Mouse (Mus musculus) MEL (cell line): ENCODE results near the gene Zfp42.

Experiments
- CHD2 ChIP-seq: IDR thresholded peaks from 2 replicates; pipeline ENCODE4 v1.6.1; 2011; ENCODE audit warnings: low read length, improper control_type of control experiment
- CTCF ChIP-seq, 3 experiments: IDR thresholded peaks in 2 of 3; conservative IDR thresholded peaks in 1 of 3; 2 replicates each; pipeline ENCODE4 v1.5.1; 2011 to 2012; ENCODE audit warnings: low read length in 3 of 3, low read depth in 2 of 3, mild to moderate bottlenecking in 2 of 3, improper control_type of control experiment in 1 of 3, inconsistent platforms in 1 of 3, mixed read lengths in 1 of 3, moderate library complexity in 1 of 3; ENCODE audit not compliant: control insufficient read depth in 1 of 3, insufficient read depth in 1 of 3, poor library complexity in 1 of 3, severe bottlenecking in 1 of 3
- ELF1 ChIP-seq: IDR thresholded peaks from 2 replicates; pipeline ENCODE4 v1.6.1; 2014; ENCODE audit warnings: low read depth, mild to moderate bottlenecking, inconsistent platforms, low read length, improper control_type of control experiment, moderate library complexity
- EP300 ChIP-seq, 2 experiments: IDR thresholded peaks; 2 replicates each; pipeline ENCODE4 v1.6.1; 2011; ENCODE audit warnings: improper control_type of control experiment in 2 of 2, low read length in 2 of 2, low read depth in 1 of 2, mild to moderate bottlenecking in 1 of 2
- GATA1 ChIP-seq: IDR thresholded peaks from 2 replicates; pipeline ENCODE4 v1.6.1; 2011; ENCODE audit warnings: low read depth, low read length, improper control_type of control experiment
- NELFE ChIP-seq: IDR thresholded peaks from 2 replicates; pipeline ENCODE4 v1.6.1; 2011; ENCODE audit warnings: low read depth, low read length, improper control_type of control experiment
- NRF1 ChIP-seq: IDR thresholded peaks from 2 replicates; pipeline ENCODE4 v1.6.1; 2014; ENCODE audit warnings: low read depth, mild to moderate bottlenecking, inconsistent platforms, low read length, improper control_type of control experiment, moderate library complexity; ENCODE audit not compliant: poor library complexity, insufficient read depth, severe bottlenecking
- POLR2A ChIP-seq, 2 experiments: IDR thresholded peaks; 2 replicates each; pipeline ENCODE4 v1.6.1; 2011 to 2012; ENCODE audit warnings: low read length in 2 of 2, mild to moderate bottlenecking in 2 of 2, control low read depth in 1 of 2, improper control_type of control experiment in 1 of 2, low read depth in 1 of 2, moderate library complexity in 1 of 2; ENCODE audit not compliant: control insufficient read depth in 1 of 2, insufficient read depth in 1 of 2, poor library complexity in 1 of 2
- POLR2AphosphoS2 ChIP-seq: IDR thresholded peaks from 2 replicates; pipeline ENCODE4 v1.6.1; 2011; ENCODE audit warnings: low read length, improper control_type of control experiment
- SIN3A ChIP-seq: IDR thresholded peaks from 2 replicates; pipeline ENCODE4 v1.6.1; 2012; ENCODE audit warnings: low read length, improper control_type of control experiment, inconsistent platforms
- TBP ChIP-seq: IDR thresholded peaks from 2 replicates; pipeline ENCODE4 v1.8.0; 2011; ENCODE audit warnings: low read depth, low read length, improper control_type of control experiment
- TCF12 ChIP-seq: IDR thresholded peaks from 2 replicates; pipeline ENCODE4 v1.6.1; 2014; ENCODE audit warnings: low read depth, mild to moderate bottlenecking, inconsistent platforms, low read length, improper control_type of control experiment, moderate library complexity
- UBTF ChIP-seq: IDR thresholded peaks from 2 replicates; pipeline ENCODE4 v1.6.1; 2012; ENCODE audit warnings: low read depth, mild to moderate bottlenecking, inconsistent platforms, low read length, improper control_type of control experiment, moderate library complexity, borderline replicate concordance; ENCODE audit not compliant: insufficient read depth

GRCm38 (mm10) chr8:43306896-43307295 lies at the start of gene Zfp42:
- TF ChIP-seq UBTF (no peak), POLR2A (IDR thresholded peaks at IDR 0.05; ENCODE audit: control insufficient read depth in 1 of 2, insufficient read depth in 1 of 2, low read depth in 1 of 2, low read length in 2 of 2, poor library complexity in 1 of 2) (no peak), POLR2AphosphoS2 (no peak), GATA1 (no peak), CTCF (IDR thresholded peaks at IDR 0.05 in 2 of 3, conservative IDR thresholded peaks at IDR 0.05 in 1 of 3; ENCODE audit: control insufficient read depth in 1 of 3, insufficient read depth in 1 of 3, low read depth in 2 of 3, low read length in 3 of 3, poor library complexity in 1 of 3, severe bottlenecking in 1 of 3) (no peak), ELF1 (no peak), NRF1 (no peak), CHD2 (no peak), EP300 (IDR thresholded peaks at IDR 0.05; ENCODE audit: low read depth in 1 of 2, low read length in 2 of 2) (no peak), TBP (no peak), NELFE (no peak), TCF12 (no peak), SIN3A (no peak)
